Mouse (Mus musculus) embryonic stem cell, embryonic (primary cell): ENCODE results near the gene Spata31d1b.

Experiments used
- CTCF ChIA-PET, 4 experiments: fragments of 300-600 bp in 2 of 4; fragments of 350-600 bp in 2 of 4; sonication (Branson Sonifier 250); formaldehyde crosslinking; loops; one replicate each; lab custom pipeline; 2022; ENCODE audit warnings: inconsistent platforms in 2 of 4; lab: Charles Lee
- POLR2A ChIA-PET, 4 experiments: fragments of 300-600 bp in 2 of 4; fragments of 350-600 bp in 2 of 4; sonication (Branson Sonifier 250); formaldehyde crosslinking; loops; one replicate each; lab custom pipeline; 2022; ENCODE audit warnings: antibody characterized with exemption in 4 of 4, inconsistent platforms in 1 of 4; lab: Charles Lee

The Spata31d1b gene

GRCm38 (mm10) chr13:59756906-59757305 lies 44.8 kb downstream of the Spata31d1b start:
- CTCF ChIA-PET, result interaction anchor here in 1 of 4 experiments (1.1 kb wide), 1 partner anchor 13 kb away, joined by 3 read pairs; the partner anchor contains the start of gene Isca1
- POLR2A ChIA-PET, result interaction anchor here in 2 of 4 experiments (0.6 to 5.7 kb wide), 9 partner anchors 10 to 99 kb away, joined by 3 to 50 read pairs (median 7); partner anchors contain the start of genes Isca1 (in 2 of the 2) and Golm1 (in 1 of the 2)

GRCm38 (mm10) chr13:59762791-59763190 lies 50.7 kb downstream of the Spata31d1b start:
- ChIA-PET CTCF (no interaction called here), POLR2A (interaction anchor here in 1 of 4 experiments (0.6 to 1.1 kb wide), 2 partner anchors 18 to 55 kb away, joined by 3 to 4 read pairs; no protein-coding TSS in a partner anchor)

DNA sequence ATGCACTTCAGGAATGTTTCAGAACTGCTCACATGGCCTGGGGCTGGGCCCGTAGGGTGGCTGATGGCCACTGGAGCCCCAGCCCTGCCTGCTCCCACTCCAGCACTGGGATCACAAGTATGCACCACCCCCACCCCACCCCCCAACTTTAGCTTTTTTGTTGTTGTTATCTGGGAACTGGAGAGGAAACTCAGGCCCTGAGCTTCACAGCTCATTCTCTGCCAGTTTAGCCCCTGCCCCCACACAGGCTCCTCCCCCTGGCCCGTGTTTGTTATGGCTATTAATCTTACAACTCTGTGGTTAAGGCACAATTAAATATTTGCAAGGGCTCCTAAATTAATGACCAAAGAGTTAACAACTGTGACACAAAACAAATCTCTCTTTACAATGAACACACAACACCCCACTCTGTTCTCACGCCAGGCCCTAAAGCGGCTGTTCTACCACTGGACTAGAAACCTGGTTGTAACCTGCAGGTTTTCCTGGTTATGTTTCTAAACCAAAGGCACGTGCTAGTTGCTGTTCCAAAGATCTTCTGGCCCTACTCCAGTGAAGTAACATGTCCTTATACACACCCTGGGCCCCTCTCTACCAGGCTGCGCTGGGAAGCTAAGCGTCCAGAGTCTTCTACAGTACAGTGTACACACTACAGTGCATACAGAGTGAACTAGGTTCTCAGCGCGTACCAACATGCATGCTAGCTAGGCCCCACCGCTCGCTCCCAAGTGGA lies 54.9 kb downstream of the Spata31d1b start:
- CTCF ChIA-PET, result interaction anchor here in 3 of 4 experiments (0.5 to 0.6 kb wide), 5 partner anchors 25 to 392 kb away, joined by 3 to 5 read pairs (median 3); no protein-coding TSS in a partner anchor
- POLR2A ChIA-PET, result interaction anchor here in 3 of 4 experiments (0.5 to 6.9 kb wide), 17 partner anchors 8 to 844 kb away, joined by 3 to 93 read pairs (median 4); partner anchors contain the start of genes 1700014D04Rik (in 1 of the 3), Gm49354 (in 1 of the 3) and Spata31d1d (in 1 of the 3)

- CTCF ChIA-PET, result no interaction called here
- POLR2A ChIA-PET, result interaction anchor here in 3 of 4 experiments (0.6 to 6.9 kb wide), 22 partner anchors 9 to 1142 kb away, joined by 3 to 93 read pairs (median 12); partner anchors contain the start of genes 1700014D04Rik (in 1 of the 3), Agtpbp1 (in 1 of the 3), Gm49354 (in 1 of the 3) and Naa35 (in 1 of the 3)
Measured at GRCm38 (mm10) chr13:59768531-59768930, 56.4 kb downstream of the Spata31d1b start.
